Mouse (Mus musculus): Measurements from ENCODE around the gene Stau1.

Stau1 gene

DNA sequence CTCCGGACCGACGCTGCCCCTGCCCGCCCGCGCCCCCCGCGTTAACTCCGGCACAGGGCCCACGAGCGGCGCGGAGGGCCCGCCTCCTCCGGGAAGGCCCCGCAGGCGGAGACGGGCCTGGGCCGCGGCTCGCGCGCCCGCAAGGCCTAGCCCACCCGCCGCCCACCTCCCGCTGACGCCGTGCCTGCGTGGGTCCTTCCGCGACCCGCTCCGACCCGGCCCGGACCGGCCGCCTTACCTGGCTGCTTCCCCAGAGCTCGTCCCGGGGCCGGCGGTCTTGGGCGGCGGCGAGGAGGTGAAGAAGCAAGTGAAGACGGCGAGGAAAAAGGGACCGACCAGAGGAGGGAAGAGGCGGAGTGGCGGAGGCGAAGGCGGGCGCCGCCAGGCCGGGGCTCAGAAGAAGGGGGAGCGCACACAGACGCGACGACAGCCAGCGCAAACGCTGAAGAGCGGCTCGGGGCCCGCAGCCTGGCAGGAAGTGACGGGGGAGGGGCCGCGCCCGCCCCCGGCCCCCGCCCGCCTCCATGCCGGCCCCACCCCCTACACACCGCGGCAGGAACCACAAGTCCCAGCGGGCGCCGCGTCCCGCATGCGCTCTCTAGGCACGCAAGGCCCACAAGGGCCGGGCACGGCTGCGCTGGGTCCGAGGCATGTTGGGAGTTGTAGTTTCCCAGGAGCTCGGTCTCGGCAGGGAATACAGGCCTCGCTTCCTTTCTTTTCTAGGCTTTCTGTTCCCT, at the start of gene Stau1:
Stau1 (minus strand) TSS at position 504 of the 737 bp plus-strand sequence.
- no peak for TF ChIP-seq NANOG (IDR thresholded peaks at IDR 0.05; ENCODE audit: borderline replicate concordance, low read length)
- no peak for TF ChIP-seq CTCF (conservative IDR thresholded peaks at IDR 0.05; ENCODE audit: low read length)
- no peak for TF ChIP-seq POU5F1 (IDR thresholded peaks at IDR 0.05; ENCODE audit: borderline replicate concordance, low read length)
- H3K9me3 ChIP-seq (ENCODE audit: low read length), result no peaks in the 10 kb centered on the region
- H3K4me1 ChIP-seq (replicated peaks; ENCODE audit: low read depth, low read length), result peaks cover 29% of the 10 kb centered on the region
- peak within 1 kb of the TSS; percentile 89 for H3K4me3 ChIP-seq (replicated peaks; ENCODE audit: low read length)
- no peaks in the 10 kb centered on the region for H3K36me3 ChIP-seq (ENCODE audit: insufficient read depth, low read length)
- peaks cover 5% of the 10 kb centered on the region; the same call in 1 of the 2 replicates for H3K27me3 ChIP-seq (ENCODE audit: insufficient read depth, low read length)

DNA sequence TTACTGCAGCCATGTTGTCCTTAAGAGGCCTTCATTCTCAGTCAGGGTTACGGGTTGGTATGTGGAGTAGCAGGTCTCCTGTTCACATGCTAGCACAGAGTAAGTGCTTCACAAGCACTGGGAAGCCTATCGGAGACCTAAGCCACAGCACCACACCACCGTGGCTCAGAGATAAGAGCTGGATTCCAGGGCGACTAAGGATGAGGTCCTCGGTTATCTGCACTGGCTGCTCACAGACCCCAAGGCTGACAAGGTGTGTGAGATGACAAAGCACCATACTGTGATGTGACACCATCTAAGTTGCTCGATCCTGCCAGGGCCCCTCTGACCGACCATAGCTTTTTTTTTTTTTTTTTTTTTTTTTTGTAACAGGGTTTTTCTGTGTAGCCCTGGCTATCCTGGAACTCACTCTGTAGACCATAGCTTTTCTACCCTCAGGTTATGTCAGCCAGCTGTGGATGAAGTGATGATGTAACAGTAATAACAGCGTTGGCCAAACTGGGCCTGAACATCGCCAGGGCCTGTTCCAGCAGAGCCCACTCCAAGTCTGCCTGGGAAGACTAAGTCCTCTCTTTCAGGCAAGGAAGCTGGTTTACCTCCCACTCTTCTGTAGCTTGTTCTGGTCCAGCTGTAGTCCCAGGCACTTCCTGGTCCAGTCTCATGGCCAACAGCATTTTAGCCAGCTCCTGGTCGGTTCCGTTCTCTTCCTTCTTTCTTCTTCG, 47.5 kb upstream of the Stau1 start:
- peaks cover 43% of the 10 kb centered on the region for H3K4me1 ChIP-seq (replicated peaks; ENCODE audit: low read depth, low read length)
- H3K4me3 ChIP-seq (replicated peaks; ENCODE audit: low read length), result no peak overlapping the region
- no peak for TF ChIP-seq POU5F1 (IDR thresholded peaks at IDR 0.05; ENCODE audit: borderline replicate concordance, low read length)
- no peak for TF ChIP-seq NANOG (IDR thresholded peaks at IDR 0.05; ENCODE audit: borderline replicate concordance, low read length)
- TF ChIP-seq CTCF (conservative IDR thresholded peaks at IDR 0.05; ENCODE audit: low read length), result no peak
- no peaks in the 10 kb centered on the region for H3K9me3 ChIP-seq (ENCODE audit: low read length)
- H3K27me3 ChIP-seq (ENCODE audit: insufficient read depth, low read length), result no peaks in the 10 kb centered on the region
- H3K36me3 ChIP-seq (ENCODE audit: insufficient read depth, low read length), result peaks cover 96% of the 10 kb centered on the region

DNA sequence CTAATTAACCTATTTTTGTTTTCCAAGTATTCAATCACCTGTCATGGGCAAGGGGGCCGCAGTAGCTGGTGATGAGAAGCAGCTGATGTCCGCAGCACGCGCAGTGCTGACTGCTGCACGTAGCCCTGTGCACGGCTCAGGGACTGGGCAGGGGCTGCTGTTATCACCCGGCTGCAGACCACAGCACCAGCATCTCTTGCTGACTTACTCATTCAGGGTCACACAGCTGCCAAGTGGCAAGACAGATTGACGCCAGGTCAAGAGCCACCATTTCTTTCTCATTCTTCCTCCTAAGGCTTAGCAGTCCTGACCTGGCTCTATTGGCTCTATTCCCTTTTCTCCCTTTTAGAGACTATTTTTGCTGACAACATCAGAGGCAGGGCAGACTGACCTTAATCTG, 43.3 kb upstream of the Stau1 start:
- TF ChIP-seq NANOG (IDR thresholded peaks at IDR 0.05; ENCODE audit: borderline replicate concordance, low read length) (no peak), CTCF (conservative IDR thresholded peaks at IDR 0.05; ENCODE audit: low read length) (no peak), POU5F1 (IDR thresholded peaks at IDR 0.05; ENCODE audit: borderline replicate concordance, low read length) (no peak)
- Histone ChIP-seq H3K4me1 (replicated peaks; ENCODE audit: low read depth, low read length) (peaks cover 33% of the 10 kb centered on the region), H3K4me3 (replicated peaks; ENCODE audit: low read length) (no peak overlapping the region), H3K9me3 (ENCODE audit: low read length) (peaks cover 14% of the 10 kb centered on the region; the same call in 1 of the 2 replicates), H3K36me3 (ENCODE audit: insufficient read depth, low read length) (peaks cover 100% of the 10 kb centered on the region), H3K27me3 (ENCODE audit: insufficient read depth, low read length) (no peaks in the 10 kb centered on the region)

DNA sequence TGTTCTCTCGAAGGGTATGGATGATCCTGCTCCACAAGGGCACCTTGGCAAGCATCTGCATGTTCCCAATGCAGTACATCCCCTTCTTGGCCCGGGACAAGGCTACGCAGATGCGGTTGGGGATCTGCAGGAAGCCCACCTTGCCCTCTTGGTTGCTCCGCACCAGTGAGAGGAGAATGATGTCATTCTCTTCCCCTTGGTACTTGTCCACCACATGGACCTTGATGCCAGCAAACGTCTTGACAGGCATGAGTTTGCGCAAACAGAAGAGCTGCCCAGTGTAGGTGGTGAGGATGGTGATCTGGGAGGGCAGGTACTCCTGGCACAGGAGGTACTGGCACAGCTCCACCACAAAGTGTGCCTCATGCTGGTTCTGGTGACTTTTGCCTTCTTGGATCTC, 42.6 kb upstream of the Stau1 start:
- Histone ChIP-seq H3K27me3 (ENCODE audit: insufficient read depth, low read length) (no peaks in the 10 kb centered on the region), H3K36me3 (ENCODE audit: insufficient read depth, low read length) (peaks cover 100% of the 10 kb centered on the region), H3K4me1 (replicated peaks; ENCODE audit: low read depth, low read length) (peaks cover 39% of the 10 kb centered on the region), H3K9me3 (ENCODE audit: low read length) (peaks cover 14% of the 10 kb centered on the region; the same call in 1 of the 2 replicates), H3K4me3 (replicated peaks; ENCODE audit: low read length) (no peak overlapping the region)
- no peak for TF ChIP-seq POU5F1 (IDR thresholded peaks at IDR 0.05; ENCODE audit: borderline replicate concordance, low read length)
- TF ChIP-seq CTCF (conservative IDR thresholded peaks at IDR 0.05; ENCODE audit: low read length), result no peak
- TF ChIP-seq NANOG (IDR thresholded peaks at IDR 0.05; ENCODE audit: borderline replicate concordance, low read length), result no peak

DNA sequence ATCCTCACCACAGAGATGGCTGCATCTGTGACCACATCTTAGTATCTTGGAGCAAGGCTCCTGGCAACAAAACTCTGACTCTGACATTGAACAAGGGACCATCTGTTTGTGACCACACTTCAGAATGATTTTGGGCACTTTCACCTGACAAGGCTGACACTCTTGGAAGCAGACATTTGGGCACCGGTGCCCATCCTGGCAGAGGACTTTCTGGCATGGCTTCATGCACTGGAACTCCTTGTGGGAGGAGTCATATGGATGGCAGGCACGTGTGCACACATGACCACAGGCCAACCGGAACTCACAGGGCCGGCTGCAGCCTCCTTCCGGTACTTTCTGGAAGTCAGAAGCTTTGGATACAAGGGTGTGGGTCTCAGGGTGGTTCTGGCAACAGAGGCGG, 42.2 kb upstream of the Stau1 start:
- peaks cover 41% of the 10 kb centered on the region for H3K4me1 ChIP-seq (replicated peaks; ENCODE audit: low read depth, low read length)
- TF ChIP-seq NANOG (IDR thresholded peaks at IDR 0.05; ENCODE audit: borderline replicate concordance, low read length) (no peak), POU5F1 (IDR thresholded peaks at IDR 0.05; ENCODE audit: borderline replicate concordance, low read length) (no peak), CTCF (conservative IDR thresholded peaks at IDR 0.05; ENCODE audit: low read length) (no peak)
- no peak overlapping the region for H3K4me3 ChIP-seq (replicated peaks; ENCODE audit: low read length)
- peaks cover 14% of the 10 kb centered on the region; the same call in 1 of the 2 replicates for H3K9me3 ChIP-seq (ENCODE audit: low read length)
- H3K27me3 ChIP-seq (ENCODE audit: insufficient read depth, low read length), result no peaks in the 10 kb centered on the region
- H3K36me3 ChIP-seq (ENCODE audit: insufficient read depth, low read length), result peaks cover 100% of the 10 kb centered on the region

DNA sequence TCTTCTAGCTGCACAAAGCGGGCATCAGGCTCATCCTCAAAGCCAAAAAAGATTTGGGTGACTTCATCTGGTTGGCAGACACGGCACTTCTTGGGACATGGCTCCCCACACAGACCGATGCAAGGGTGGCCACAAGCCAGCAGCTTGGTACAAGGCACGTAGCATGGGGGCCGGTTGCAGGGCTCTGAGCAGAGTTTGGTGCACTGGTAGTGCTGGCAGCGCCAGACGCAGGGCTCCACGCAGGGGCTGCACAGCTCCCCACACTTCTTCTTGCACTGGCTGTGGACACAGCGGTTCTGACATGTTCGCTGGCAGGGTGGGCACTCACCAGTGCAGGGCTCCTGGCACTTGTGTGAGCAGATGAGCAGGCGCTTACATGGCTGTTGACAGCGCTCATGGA, 41.6 kb upstream of the Stau1 start:
- Histone ChIP-seq H3K27me3 (ENCODE audit: insufficient read depth, low read length) (no peaks in the 10 kb centered on the region), H3K4me1 (replicated peaks; ENCODE audit: low read depth, low read length) (peaks cover 41% of the 10 kb centered on the region), H3K9me3 (ENCODE audit: low read length) (peaks cover 14% of the 10 kb centered on the region; the same call in 1 of the 2 replicates), H3K36me3 (ENCODE audit: insufficient read depth, low read length) (peaks cover 99% of the 10 kb centered on the region), H3K4me3 (replicated peaks; ENCODE audit: low read length) (no peak overlapping the region)
- TF ChIP-seq POU5F1 (IDR thresholded peaks at IDR 0.05; ENCODE audit: borderline replicate concordance, low read length), result no peak
- no peak for TF ChIP-seq NANOG (IDR thresholded peaks at IDR 0.05; ENCODE audit: borderline replicate concordance, low read length)
- TF ChIP-seq CTCF (conservative IDR thresholded peaks at IDR 0.05; ENCODE audit: low read length), result no peak

DNA sequence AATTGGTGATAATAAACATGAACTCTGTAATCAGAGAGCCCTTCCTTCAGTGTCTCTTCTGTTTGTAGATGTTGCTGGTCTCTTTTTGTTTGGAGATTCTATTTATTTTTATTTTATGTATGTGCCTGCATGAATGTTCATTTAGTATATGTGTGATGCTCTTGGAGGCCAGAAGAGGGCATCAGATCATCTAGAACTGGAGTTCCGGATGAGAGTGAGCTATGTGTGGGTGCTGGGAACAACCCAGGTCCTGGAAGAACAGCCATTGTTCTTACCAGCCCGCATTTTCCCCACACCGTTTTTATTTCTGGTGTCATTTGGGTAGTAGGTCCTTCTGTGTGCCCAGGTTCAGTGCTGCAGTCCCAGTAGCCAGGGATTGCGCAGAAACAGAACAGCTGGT, 34.4 kb upstream of the Stau1 start:
- Histone ChIP-seq H3K4me3 (replicated peaks; ENCODE audit: low read length) (no peak overlapping the region), H3K4me1 (replicated peaks; ENCODE audit: low read depth, low read length) (peaks cover 39% of the 10 kb centered on the region), H3K27me3 (ENCODE audit: insufficient read depth, low read length) (no peaks in the 10 kb centered on the region), H3K9me3 (ENCODE audit: low read length) (no peaks in the 10 kb centered on the region), H3K36me3 (ENCODE audit: insufficient read depth, low read length) (peaks cover 99% of the 10 kb centered on the region)
- TF ChIP-seq NANOG (IDR thresholded peaks at IDR 0.05; ENCODE audit: borderline replicate concordance, low read length), result no peak
- TF ChIP-seq POU5F1 (IDR thresholded peaks at IDR 0.05; ENCODE audit: borderline replicate concordance, low read length), result no peak
- TF ChIP-seq CTCF (conservative IDR thresholded peaks at IDR 0.05; ENCODE audit: low read length), result peak; percentile 30

DNA sequence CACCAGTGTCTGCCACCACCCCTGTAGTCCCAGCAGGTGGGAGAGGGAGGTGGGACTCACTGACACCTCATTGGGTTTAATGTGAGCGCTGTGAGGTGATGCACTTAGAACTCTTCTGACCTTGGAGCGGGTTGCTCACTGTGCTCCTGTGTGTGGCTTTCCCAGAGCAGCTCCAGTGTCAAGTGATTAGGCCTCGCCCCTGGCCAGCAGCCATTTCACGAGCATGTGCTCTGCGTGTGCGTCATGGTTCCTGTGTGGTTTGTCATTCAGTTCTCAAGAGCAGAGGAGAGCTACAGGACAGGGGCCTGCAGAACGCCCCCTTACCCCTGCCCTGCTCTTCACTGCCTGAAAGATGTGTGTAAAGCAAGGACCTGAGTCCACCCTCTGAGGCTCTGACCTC, 32.5 kb upstream of the Stau1 start:
- Histone ChIP-seq H3K36me3 (ENCODE audit: insufficient read depth, low read length) (peaks cover 96% of the 10 kb centered on the region), H3K4me1 (replicated peaks; ENCODE audit: low read depth, low read length) (peaks cover 31% of the 10 kb centered on the region), H3K4me3 (replicated peaks; ENCODE audit: low read length) (no peak overlapping the region), H3K27me3 (ENCODE audit: insufficient read depth, low read length) (no peaks in the 10 kb centered on the region), H3K9me3 (ENCODE audit: low read length) (no peaks in the 10 kb centered on the region)
- TF ChIP-seq CTCF (conservative IDR thresholded peaks at IDR 0.05; ENCODE audit: low read length), result no peak
- no peak for TF ChIP-seq NANOG (IDR thresholded peaks at IDR 0.05; ENCODE audit: borderline replicate concordance, low read length)
- TF ChIP-seq POU5F1 (IDR thresholded peaks at IDR 0.05; ENCODE audit: borderline replicate concordance, low read length), result no peak

Measured in E14TG2a.4 (cell line).